37 mouse cellular contexts compared by ENCODE assay signal in genomic region chr6:116000851-116001250, GRCm38 (mm10). TPM values are rescaled to one million over a fixed set of nuclear protein-coding genes. Genes with fewer than 3 reads are reported as not detected.
"Had no signal": no experiment of that assay in that cellular context is flagged by ENCODE, and none has a peak within 500 bp of the region (broad histone marks: within the 10 kb centered on the region; RNA-seq: fewer than 3 reads in every experiment).

No protein-coding gene starts in this region.

- H3K27ac ChIP-seq: heart, adult 2 months; hindbrain, embryonic 10.5 days; hindbrain, embryonic 12.5 days; hindbrain, embryonic 14.5 days; intestine, embryonic 15.5 days; layer of hippocampus, adult 2 months; left cerebral cortex, adult 2 months; limb, embryonic 10.5 days; limb, embryonic 12.5 days; liver, embryonic 13.5 days; liver, embryonic 15.5 days had no signal

- H3K9me3 ChIP-seq: heart, embryonic 12.5 days; hindbrain, embryonic 10.5 days; hindbrain, embryonic 12.5 days; intestine, embryonic 15.5 days; limb, embryonic 10.5 days; limb, embryonic 12.5 days; liver, embryonic 13.5 days; liver, embryonic 15.5 days had no signal

- H3K4me3 ChIP-seq: heart, adult 2 months; heart, embryonic 12.5 days; hindbrain, embryonic 10.5 days; hindbrain, embryonic 12.5 days; intestine, embryonic 15.5 days; layer of hippocampus, adult 2 months; left cerebral cortex, adult 2 months; limb, embryonic 10.5 days; limb, embryonic 12.5 days; liver, embryonic 13.5 days; liver, embryonic 15.5 days had no signal

- DNase-seq: gastrocnemius, postnatal 25 days; heart, adult 2 months; heart, postnatal 10 days; heart, postnatal 4 days; kidney, adult 18-20 months; kidney, adult 8-10 months; kidney, postnatal 10 days; kidney, postnatal 4 days; liver; liver, embryonic 13.5 days; liver, postnatal 0 days had no signal

- H3K36me3 ChIP-seq: heart, embryonic 12.5 days; hindbrain, embryonic 10.5 days; hindbrain, embryonic 12.5 days; intestine, embryonic 15.5 days; limb, embryonic 10.5 days; limb, embryonic 12.5 days; liver, embryonic 13.5 days; liver, embryonic 15.5 days had no signal

- H3K27me3 ChIP-seq: heart, embryonic 12.5 days; intestine, embryonic 15.5 days had no signal

RNA-seq across cellular contexts. Expression of gene H1foo, which starts 56.1 kb away (rescaled TPM):
- total RNA-seq: gastrocnemius, adult 8-10 months; gastrocnemius, postnatal 25 days; gastrocnemius, postnatal 4 days; granulocyte monocyte progenitor cell, adult 5-6 weeks; heart, adult 2 months; heart, postnatal 10 days; heart, postnatal 4 days; layer of hippocampus, adult 2 months; layer of hippocampus, postnatal 10 days; layer of hippocampus, postnatal 25 days; left cerebral cortex, adult 2 months; left cerebral cortex, postnatal 14 days; left cerebral cortex, postnatal 36 days had no signal
- polyA plus RNA-seq: heart, adult 2 months; heart, embryonic 12.5 days; heart, embryonic 14.5 days; heart, embryonic 16.5 days; hindbrain, embryonic 10.5 days; hindbrain, embryonic 12.5 days; hindbrain, embryonic 14.5 days; hindbrain, embryonic 16.5 days; inflammation-experienced regulatory T-cells, adult 6 months; intestine, embryonic 15.5 days; intestine, postnatal 0 days; kidney, embryonic 14.5 days; kidney, embryonic 16.5 days; limb, embryonic 10.5 days; limb, embryonic 12.5 days; limb, embryonic 14.5 days; liver, embryonic 11.5 days; liver, embryonic 13.5 days; liver, embryonic 15.5 days; liver, postnatal 0 days had no signal
